Mouse (Mus musculus) A20 (cell line): Measurements from ENCODE around the gene Dhodh.
A peak's percentile ranks its signal among the peaks of the same experiment; 100 is the strongest.

ENCODE experiments used
- DNase-seq: peaks from one replicate; pipeline ENCODE4 v3.0.0-alpha.2; 2011; ENCODE audit warnings: low read depth, low spot score

Gene Dhodh

DNA sequence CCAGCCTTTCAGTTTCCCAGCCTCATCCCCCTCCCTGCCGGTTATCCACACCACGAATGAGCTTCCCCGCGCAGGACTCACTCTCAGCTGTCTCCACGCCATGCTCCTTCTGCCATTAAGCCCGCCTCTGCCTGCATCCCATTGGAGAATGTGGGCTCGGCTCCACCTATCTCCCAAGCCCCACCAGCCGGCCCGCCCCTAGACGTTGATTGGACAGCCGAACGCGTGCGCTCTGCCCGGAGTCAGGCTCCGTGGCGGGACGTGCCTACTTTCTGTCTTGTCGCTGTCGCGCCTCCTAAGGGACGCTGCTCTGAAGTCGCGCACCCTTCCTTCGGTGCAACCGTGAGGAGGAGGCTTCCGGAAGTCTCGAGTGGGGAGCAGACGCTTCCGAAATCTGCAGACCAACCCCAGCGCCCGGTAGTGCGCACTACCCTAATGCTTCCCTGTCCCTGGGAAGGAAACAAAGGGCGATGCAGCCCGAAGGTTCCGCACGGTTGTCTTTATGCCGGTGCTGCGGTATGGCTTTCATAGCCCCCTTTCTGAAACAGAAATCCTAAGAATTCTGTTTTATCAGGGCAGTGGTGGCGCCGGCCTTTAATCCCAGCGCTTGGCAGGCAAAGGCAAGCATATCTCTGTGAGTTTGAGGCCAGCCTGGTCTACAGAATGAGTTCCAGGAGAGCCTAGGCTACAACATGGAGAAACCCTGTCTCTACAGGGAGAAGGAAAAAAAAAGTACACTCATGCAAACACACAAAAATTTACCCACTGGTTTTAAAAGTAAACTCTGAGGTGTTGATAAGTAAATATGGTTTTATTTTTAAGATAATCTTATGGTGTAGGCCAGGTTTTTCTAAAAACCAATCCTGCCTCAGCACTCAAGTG is at the start of gene Dhodh:
TSS of gene Dhodh (minus strand) at position 403 of the 882 bp plus-strand sequence.
- DNase-seq = peak; percentile 98

DNA sequence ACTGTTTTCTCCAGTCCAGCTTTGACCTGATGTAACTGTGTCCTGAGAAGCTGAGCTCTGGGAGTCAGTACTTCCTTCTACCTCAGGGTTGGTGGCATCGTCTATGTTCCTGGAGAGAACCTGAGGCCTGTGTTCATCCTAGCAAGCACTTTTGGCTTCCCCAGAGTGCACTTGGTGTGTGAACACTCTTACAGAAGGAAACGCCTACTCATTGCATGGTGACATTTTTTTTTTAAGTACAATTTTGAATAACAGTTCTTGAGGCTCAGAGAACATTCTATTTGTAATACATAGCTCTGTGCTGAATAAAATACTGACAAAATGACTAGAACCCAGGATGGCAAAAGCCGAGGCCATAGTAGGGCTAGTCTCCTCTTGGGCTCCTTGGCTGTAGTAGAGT is 48.4 kb upstream of the Dhodh start:
- no peak for DNase-seq

DNA sequence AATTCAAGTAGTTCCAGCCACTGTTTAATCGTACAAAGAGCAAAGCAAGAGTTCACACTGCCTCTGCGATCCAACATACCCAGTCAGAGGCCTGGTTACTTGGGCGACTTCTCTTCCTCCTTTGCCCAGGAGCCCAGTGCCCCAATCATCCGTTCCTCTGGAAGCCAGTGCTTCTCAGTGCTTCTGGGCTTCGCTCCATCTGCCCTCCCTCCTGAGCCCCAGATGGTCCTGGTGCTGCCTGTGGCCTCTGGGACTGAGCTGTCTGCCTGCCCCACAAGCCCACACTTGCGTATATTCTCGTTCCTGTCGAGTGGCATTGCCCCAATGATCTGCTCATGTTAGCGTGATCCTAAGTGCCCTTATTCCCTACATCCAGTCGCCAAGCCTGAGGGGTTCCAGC is 42.3 kb upstream of the Dhodh start:
- no peak for DNase-seq

DNA sequence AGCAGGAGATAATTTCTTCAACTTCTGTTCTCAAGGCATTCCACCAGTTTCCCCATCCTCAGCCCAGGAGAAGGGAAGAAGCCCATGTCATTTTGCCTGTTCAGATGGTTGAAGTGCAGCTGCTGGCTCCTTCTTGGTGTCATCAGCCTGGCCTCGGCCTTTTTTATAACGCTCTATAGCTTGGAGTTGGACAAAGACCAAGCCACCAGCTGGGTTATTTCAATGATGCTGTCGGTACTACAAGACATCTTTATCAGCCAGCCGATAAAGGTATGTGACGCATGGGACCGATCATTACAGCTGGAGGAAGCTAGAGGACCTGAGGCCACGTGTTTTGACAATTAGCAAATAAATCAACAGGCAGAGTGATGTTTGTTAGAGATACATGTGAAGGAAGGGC is 40.0 kb upstream of the Dhodh start:
- no peak for DNase-seq

DNA sequence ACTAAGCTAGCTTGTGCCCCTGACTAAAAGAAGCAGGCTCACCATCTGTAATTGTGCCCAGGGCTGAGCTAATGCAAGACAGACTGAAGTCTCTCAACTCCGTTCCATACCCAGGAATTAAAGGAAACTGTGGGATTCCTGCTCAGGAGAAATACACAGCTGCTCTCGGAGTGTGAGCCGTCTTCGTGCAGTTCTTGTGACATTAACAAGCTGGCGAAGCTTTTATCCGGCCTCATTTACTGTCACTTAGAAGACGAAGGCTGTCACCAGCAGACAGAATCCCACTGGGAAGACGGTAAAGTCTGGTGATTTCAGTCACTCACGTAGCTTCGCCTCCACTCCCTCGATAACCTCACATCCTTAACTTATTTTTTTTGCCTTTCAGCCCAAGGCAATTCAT is 38.9 kb upstream of the Dhodh start:
- no peak for DNase-seq

DNA sequence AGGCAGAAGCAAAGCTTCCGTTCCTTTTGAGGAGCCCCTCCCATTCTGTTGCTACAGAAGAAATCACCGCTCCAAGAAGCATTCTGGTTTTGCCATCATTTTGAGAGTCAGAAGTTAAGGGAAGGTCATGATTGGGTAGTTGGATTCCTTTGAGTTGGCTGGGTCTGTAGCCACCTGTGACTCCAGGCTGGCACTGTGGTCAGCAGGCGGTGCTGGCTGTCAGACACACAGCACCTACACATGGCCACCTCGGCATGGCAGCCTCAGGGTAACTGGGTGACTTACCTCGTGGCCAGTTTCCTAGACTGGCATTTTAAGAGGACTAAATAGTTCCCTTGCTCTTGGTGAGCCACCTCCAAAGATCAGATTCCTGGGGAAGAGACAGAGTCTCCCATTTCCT is 32.8 kb upstream of the Dhodh start:
- no peak for DNase-seq

DNA sequence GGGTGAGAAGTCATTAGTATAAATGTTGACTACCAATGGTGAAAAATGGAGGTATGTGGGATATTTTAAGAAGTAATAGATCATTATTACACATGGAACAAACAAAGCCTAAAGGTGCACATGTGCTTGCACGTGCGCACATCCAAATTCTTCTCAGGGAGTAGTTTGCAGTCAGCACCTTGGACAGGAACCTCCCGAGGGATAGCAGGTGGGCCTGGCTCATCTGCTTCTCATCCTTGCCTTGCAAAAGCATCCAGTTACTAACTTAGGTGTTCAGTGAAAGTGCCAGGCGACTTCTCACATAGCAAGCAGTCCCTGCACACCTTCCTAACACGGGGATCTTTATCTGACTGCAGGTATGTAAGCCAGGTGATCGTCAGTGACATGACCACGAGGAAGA is 31.9 kb upstream of the Dhodh start:
- DNase-seq = no peak

DNA sequence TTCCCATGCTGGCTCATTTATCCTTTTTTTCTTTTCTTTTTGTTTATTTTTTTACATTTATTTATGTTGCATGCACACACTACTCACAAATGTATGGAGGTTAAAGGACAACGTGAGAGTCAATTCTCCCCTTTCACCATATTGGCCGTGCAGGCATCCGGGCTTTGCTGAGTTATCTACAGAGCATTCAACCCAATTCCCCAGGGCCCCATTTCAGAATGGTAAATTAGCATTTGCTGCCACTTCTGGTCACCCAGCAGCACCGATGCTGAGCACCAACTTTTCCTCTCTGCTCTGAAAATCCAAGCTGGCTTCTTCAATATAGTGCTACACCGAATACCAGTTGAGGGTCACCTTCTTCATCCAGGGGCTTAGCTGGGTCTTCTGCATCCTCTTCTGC is 30.4 kb upstream of the Dhodh start:
- DNase-seq = no peak

DNA sequence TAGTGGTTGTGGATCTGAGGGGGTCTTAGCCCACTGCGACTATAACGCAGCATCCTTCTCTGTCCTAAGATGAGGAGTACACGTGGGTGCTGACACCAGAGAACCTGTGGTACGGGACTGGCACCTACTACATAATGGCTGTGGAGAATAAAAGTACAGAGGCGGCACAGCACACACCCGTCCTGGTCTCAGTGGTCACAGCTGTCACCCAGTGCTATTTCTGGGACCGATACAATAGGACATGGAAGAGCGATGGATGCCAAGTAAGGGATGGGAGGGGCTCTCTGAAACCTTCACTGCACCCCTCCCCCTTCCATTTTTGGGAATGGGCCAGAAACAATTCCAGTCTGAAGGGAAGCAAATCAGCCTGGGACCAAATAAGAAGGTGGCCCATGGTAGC is 26.7 kb upstream of the Dhodh start:
- DNase-seq = no peak

DNA sequence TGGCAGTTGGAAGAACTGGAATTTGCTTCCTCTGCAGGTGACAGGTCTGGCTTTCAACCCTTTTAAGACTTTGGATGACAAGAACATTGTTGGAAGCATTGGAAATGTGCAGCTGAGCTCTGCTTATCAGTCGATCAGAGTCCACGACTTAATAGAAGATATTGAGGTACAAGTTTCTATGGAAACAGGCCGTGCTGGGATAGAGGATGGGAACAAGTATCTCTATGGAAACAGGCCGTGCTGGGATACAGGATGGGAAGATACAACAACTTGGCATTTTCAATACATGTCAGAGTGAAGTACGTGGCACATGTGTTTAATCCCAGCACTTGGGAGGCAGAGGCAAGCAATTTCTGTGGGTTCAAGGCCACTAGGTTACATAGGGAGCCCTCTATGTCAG is 24.0 kb upstream of the Dhodh start:
- no peak for DNase-seq

DNA sequence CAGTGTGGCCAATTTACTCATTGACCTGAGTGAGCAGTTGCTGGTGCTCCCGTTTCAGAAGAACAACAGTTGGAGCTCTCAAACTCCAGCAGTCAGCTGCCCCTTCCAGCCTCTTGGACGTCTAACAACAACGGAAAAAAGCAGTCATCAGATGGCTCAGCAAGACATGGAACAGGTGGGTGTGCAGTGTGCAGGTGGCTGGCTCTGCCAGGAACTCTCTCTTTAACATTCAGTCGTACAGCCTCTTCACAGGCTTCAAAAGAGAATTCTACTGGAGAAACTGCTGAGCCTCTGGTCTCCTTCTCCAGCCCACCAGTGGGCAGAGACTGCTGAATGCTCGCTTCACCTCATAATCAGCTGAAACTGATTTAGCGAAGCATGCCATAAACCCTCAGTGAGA is 20.2 kb upstream of the Dhodh start:
- no peak for DNase-seq

DNA sequence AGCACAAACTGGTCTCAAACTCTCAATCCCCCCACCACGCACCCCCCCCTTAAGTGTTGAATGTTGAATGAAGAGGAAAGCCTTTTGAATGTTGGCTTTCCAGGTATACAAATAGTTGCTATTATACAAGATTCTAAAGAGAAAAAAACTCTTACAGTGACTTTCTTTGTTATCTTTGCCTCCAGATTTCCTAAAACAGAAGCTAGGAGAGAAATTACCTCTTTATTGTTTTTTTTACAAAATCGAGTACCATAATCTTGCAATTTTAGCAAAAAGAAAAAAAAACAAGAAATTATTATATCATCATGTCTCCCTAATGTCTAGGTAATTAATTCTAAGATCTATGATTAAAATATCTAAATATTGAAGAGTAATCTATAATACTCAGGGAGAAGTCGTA is 7.1 kb upstream of the Dhodh start:
- DNase-seq = no peak

DNA sequence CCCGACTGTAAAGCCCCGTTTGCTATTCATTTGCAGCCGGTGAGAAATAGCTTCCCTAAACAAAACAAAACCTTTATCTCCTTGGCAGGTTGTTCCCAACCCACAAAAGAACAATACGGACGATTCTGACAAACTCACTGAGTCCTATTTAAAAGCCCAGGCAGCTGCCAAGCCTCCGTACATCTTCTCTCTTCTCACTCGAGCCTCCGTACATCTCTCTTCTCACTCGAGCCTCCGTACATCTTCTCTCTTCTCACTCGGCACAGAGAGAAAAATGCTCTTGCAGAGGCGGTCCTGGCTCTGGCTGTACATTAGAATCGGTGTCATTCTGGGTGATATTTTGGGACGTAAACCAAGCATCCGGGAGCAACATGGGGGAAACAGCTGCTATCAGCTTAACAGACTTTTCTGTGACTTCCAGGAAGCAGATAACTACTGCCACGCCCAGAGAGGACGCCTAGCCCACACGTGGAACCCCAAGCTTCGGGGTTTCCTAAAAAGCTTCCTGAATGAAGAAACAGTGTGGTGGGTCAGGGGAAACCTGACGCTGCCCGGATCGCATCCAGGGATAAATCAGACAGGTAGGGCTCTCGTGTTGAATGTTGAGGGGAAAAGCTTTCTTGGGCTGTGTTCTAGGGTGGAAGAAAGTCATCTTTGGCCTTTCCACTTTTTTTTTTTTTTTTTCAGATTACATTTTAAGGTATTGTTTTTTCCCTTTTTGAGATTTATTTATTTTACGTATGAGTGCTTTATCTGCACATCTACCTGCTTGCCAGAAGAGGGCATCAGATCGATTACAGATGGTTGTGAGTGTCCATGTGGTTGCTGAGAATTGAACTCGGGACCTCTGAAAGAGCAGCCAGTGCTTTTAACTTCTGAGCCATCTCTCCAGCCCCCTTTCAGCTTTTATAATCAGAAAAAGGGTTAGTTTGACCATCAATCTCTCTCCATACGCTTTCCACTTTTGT is 6.1 kb upstream of the Dhodh start, which contains the start of gene Pkd1l3:
TSS of gene Pkd1l3 (plus strand) at position 275 of the 968 bp plus-strand sequence.
- peak; percentile 63 for DNase-seq

DNA sequence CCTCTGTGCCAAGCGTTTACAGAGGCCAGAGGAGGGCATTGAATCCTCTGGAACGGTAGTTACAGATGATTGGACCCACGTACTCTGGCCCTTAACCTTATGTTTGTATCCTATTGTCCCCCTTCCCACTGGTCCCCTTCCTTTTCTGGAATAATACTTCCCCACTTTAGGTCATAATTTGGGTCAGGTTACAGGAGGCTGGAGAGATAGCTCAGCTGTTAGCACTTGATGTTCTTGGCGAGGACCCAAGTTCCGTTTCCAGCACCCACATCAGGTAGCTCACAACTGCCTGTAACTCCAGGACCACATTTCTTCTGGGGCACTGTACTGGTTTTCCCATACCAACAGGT is 655 bp upstream of the Dhodh start:
- DNase-seq = no peak

DNA sequence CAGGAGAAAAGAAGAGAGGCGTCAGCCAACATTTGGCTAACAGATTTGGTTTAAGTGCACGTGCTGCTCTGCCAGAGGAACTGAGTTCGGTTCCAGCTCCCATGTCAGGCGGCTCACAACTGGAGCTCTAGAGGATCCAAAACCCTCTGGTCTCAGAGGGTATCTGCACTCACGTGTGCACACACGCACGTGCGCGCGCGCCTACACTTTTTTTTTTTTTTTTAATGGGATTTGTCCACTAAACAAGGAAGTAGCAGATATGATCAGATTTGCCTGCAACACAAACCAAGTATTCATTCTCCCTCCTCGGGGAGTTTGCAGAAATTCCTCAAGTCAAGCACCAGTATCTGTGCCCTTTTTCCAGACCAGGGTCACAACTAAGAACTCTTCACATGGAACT is 823 bp downstream of the Dhodh start:
- DNase-seq = peak; percentile 41

DNA sequence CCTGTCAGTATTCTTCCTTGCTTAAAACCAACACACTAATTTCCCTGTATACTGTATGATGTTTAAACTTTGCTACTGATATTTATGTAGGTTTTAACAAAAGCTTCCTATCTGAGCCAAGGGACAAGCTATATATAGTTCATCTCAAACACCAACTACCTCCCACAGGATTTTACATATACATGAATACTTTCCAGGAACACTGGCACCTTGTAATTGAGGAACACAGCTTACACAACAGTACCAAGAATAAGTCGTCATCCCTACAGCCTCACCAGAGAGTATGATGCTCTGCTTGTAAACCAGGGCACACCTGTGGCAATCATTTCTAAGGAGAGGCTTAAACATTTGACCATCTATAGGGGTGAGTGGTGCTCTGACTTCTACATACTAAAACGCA is 1.7 kb downstream of the Dhodh start:
- no peak for DNase-seq

DNA sequence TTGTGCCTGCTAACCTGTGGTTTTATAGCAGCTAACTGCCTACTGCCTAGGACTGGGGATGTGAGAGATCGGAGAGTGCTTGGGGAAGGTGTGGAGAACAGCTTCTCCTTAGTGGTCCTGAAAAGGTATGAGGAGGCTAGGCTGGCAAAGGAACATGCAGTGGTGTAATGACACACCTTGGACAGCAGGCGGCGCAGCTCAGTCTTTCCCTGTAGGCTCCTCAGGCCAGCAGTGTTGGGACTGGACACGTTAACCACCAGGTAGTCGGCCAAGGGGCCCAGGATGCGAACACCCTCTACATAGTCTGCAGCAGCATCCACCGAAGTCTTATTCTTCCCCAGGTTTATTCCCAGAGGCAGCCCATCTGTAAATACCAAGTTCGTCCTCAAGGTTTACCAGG is 12.6 kb downstream of the Dhodh start:
- peak; percentile 63 for DNase-seq

DNA sequence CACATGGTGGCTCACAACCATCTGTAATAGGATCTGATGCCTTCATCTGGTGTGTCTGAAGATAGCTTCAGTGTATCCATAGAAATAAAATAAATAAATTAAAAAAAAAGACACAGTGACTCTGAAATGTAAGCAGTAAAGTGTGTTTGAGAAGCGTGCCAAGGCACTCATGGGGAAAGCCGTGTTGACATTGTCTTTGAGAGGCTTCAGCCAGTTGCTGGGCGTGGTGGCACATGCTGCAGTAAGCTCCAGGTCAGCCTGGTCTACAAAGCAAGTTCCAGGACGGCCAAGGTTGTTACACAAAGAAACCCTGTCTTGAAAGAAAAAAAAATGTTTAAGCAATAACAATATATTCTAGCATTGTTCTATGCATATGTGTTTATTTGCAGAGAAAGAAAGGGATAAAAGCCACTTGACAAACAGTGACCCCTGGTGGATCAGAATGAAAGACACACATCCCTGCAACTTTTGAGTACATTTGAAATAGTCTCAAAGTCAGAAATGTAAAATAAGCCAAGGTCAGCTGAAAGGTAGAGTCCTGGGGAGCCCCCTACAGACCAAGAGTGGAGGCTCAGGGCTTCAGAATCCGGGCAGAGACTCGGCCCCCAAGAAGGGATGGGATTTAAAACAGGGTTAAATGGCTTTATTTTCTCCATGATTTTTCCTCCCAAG is 15.2 kb downstream of the Dhodh start:
- DNase-seq = peak; percentile 56

DNA sequence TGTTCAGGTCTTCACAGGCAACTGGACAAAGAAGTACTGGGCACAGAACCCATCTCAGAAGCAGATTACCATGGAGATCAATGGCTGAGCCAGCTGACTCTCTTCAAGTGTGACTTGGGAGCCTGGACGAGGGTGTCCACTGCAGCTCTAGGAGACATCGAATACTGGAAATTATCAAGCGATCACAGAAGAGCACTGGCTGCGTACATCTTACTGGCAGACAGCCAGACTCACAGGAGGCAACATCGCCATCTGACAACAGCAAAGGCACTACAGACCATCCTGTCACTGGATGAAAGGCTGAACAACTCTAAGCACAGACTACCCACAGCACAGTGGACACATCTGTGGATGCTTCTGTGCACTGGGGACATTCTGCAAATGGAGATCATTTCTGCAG is 16.3 kb downstream of the Dhodh start:
- DNase-seq = no peak

DNA sequence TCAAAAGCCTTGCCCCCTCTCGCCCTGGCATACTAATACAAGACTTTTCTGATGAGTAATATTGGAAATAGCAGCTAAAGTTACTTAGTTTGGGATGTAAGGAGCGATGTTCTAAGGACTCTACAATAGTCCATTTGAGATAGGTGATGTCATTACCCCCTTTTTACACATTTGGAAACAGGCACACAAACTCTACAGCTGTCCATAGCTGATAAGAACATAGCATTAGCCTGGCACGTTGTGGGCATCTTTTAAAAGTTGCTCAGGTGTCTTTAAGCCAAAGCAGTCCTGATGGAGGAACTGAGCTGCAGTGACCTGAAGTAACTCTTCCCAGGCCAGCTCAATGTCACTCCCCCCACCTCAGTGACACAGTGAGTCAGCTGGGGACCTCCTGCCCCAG is 17.1 kb downstream of the Dhodh start:
- no peak for DNase-seq

DNA sequence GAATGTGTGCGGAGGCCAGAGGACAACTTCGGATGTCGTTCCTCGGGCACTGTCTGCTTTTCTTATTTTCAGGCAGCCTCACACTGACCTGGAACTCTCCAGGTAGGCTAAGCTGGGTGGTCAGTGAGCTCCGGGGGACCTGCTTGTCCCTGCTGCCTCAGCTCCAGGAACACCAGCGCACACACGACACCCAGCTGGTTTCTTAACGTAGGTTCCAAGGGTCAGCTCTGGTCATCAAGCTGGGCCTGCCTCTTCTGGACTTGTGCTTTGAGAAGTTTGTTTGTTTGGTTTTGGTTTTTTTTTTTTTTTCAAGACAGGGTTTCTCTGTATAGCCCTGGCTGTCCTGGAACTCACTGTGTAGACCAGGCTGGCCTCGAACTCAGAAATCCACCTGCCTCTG is 17.6 kb downstream of the Dhodh start:
- DNase-seq = no peak

DNA sequence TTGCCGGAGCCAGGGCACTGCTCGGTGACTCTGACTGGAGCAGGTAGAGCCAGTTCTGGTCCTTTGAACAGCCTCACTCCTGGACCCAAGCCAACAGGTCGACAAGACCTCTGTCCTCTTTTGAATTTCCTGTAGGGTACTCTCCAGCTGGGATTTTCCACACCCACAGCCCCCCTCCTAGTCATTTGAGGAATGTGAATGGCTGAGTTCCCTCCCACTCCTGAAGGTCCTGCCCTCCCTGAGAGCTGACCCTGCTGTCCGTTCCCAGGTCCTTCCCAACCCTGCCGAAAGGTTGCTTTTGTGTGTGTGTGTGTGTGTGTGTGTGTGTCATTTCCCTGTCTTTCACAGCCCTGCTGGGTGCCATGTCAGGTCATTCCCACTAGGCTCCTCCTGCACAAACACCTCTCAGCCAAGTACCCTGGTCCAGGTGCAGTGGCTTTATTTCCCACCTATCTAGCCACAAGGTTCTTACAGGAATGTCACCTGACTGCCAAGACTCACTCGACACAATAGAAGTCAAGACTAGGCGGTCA is 21.4 kb downstream of the Dhodh start:
- no peak for DNase-seq
